ENCODE assay signal across 8 mouse cellular contexts in genomic region chr2:3229060-3229459, GRCm38 (mm10). TPM values are rescaled to one million over a fixed set of nuclear protein-coding genes. Genes with fewer than 3 reads are reported as not detected.
DNase-seq lines count a peak whose midpoint lies in the region; ATAC-seq and TF ChIP-seq lines count a peak whose summit lies in the region.

No protein-coding gene starts in this region.

- no peaks in the 10 kb centered on the region for H3K36me3 ChIP-seq in ES-E14 (ENCODE audit: control insufficient read depth, insufficient read depth, low read length, poor library complexity, severe bottlenecking)
- peaks cover 20% of the 10 kb centered on the region for H3K36me3 ChIP-seq in forebrain, embryonic 14.5 days (ENCODE audit: control insufficient read depth, insufficient read depth, low read length)
- H3K36me3 ChIP-seq in lung, postnatal 0 days (ENCODE audit: insufficient read depth, low read length): no peaks in the 10 kb centered on the region

- ATAC-seq in forebrain, embryonic 14.5 days: peak; percentile 65
- ATAC-seq in lung, postnatal 0 days: peak; percentile 87

- WGBS in forebrain, embryonic 14.5 days: 16% methylated on average over 2 of the region's 2 CpGs
- WGBS in lung, postnatal 0 days: 21% methylated on average over 2 of the region's 2 CpGs

- H3K9me3 ChIP-seq in ES-E14 (ENCODE audit: control insufficient read depth, insufficient read depth, low read depth, low read length): no peaks in the 10 kb centered on the region
- H3K9me3 ChIP-seq in forebrain, embryonic 14.5 days (replicated peaks; ENCODE audit: control insufficient read depth, low read length): no peaks in the 10 kb centered on the region
- no peaks in the 10 kb centered on the region for H3K9me3 ChIP-seq in lung, postnatal 0 days (ENCODE audit: low read length)

- no peak for TF ChIP-seq EP300 in lung, postnatal 0 days (IDR thresholded peaks at IDR 0.05)

- H3K4me1 ChIP-seq in ES-E14 (ENCODE audit: control insufficient read depth in 2 of 2, insufficient read depth in 2 of 2, low read length in 2 of 2, poor library complexity in 1 of 2): no peaks in the 10 kb centered on the region
- H3K4me1 ChIP-seq in forebrain, embryonic 14.5 days (ENCODE audit: control insufficient read depth, insufficient read depth, low read length): no peaks in the 10 kb centered on the region
- H3K4me1 ChIP-seq in lung, postnatal 0 days (ENCODE audit: insufficient read depth, low read depth, low read length): no peaks in the 10 kb centered on the region

- TF ChIP-seq CTCF in brain, embryonic 14.5 days (IDR thresholded peaks at IDR 0.05; ENCODE audit: borderline replicate concordance, extremely low read depth, insufficient read depth, insufficient read length): peak; percentile 78
- peak; percentile 92 for TF ChIP-seq CTCF in lung, postnatal 0 days (IDR thresholded peaks at IDR 0.05)

- in situ Hi-C loops in ES-E14 (cut with MboI; ENCODE audit: low sequenced_read_pairs in 2 of 2, unreplicated experiment in 2 of 2): no loop called here

- H3K27ac ChIP-seq in ES-E14 (ENCODE audit: insufficient read depth, low read depth, low read length, poor library complexity, severe bottlenecking): no peak overlapping the region
- no peak overlapping the region for H3K27ac ChIP-seq in forebrain, embryonic 14.5 days (ENCODE audit: low read depth, low read length)
- H3K27ac ChIP-seq in lung, postnatal 0 days (ENCODE audit: low read length): no peak overlapping the region

- TF ChIP-seq POLR2A in brain, embryonic 14.5 days (IDR thresholded peaks at IDR 0.05; ENCODE audit: borderline replicate concordance, extremely low read depth, insufficient read depth, insufficient read length, poor library complexity, severe bottlenecking): no peak

- no peak overlapping the region for H3K4me2 ChIP-seq in forebrain, embryonic 14.5 days (ENCODE audit: low read length)
- no peak overlapping the region for H3K4me2 ChIP-seq in lung, postnatal 0 days (replicated peaks; ENCODE audit: low read depth, low read length)

- no peaks in the 10 kb centered on the region for H3K27me3 ChIP-seq in forebrain, embryonic 14.5 days (replicated peaks; ENCODE audit: control insufficient read depth, insufficient read depth, low read length)
- no peaks in the 10 kb centered on the region for H3K27me3 ChIP-seq in lung, postnatal 0 days (replicated peaks; ENCODE audit: insufficient read depth, low read length)

- peak; percentile 46 for DNase-seq in ES-E14 (ENCODE audit: low read depth, low spot score)
- peak; percentile 64 for DNase-seq in brain, embryonic 14.5 days (ENCODE audit: low read depth)
- DNase-seq in forebrain, embryonic 14.5 days (ENCODE audit: low spot score): peak; percentile 52
- DNase-seq in heart, postnatal 4 days: peak; percentile 81
- peak; percentile 48 to 87 for DNase-seq in layer of hippocampus, adult 18-20 months (ENCODE audit: low spot score in 2 of 2)
- DNase-seq in lung, postnatal 0 days (ENCODE audit: low spot score): peak; percentile 78
- peak; percentile 32 for DNase-seq in retina, adult 2 months (ENCODE audit: low read depth, low spot score)
- peak; percentile 61 to 73 for DNase-seq in urinary bladder, postnatal 36 days (ENCODE audit: low spot score in 2 of 2)

- no peak overlapping the region for H3K9ac ChIP-seq in ES-E14 (ENCODE audit: insufficient read depth, low read depth, low read length, poor library complexity, severe bottlenecking)
- H3K9ac ChIP-seq in forebrain, embryonic 14.5 days (ENCODE audit: low read length): no peak overlapping the region
- H3K9ac ChIP-seq in lung, postnatal 0 days (replicated peaks; ENCODE audit: low read depth): no peak overlapping the region

- no peak overlapping the region for H3K4me3 ChIP-seq in ES-E14 (ENCODE audit: insufficient read depth in 1 of 2, low read depth in 1 of 2, low read length in 2 of 2, poor library complexity in 1 of 2, severe bottlenecking in 1 of 2)
- H3K4me3 ChIP-seq in forebrain, embryonic 14.5 days (ENCODE audit: low read depth, low read length): no peak overlapping the region
- H3K4me3 ChIP-seq in lung, postnatal 0 days (ENCODE audit: low read depth, low read length): no peak overlapping the region

TF ChIP-seq in ES-E14, 5 proteins besides CTCF, POLR2A, EP300 and RAD21:
- TF ChIP-seq ZC3H11A (IDR thresholded peaks at IDR 0.05; ENCODE audit: borderline replicate concordance, low read depth, low read length) (no peak), CHD2 (IDR thresholded peaks at IDR 0.05; ENCODE audit: low read depth, low read length) (no peak), HCFC1 (IDR thresholded peaks at IDR 0.05; ENCODE audit: borderline replicate concordance, insufficient read depth, low read length) (no peak), ZNF384 (IDR thresholded peaks at IDR 0.05; ENCODE audit: low read depth, low read length) (no peak), MAFK (IDR thresholded peaks at IDR 0.05; ENCODE audit: insufficient read depth, low read depth, low read length) (no peak)

RNA-seq across cellular contexts. Expression of gene Nmt2, which starts 55.0 kb away (rescaled TPM):
- 34.1 and 36.8 TPM in 2 replicates for total RNA-seq in ES-E14 (2012; rRNA removed)
- polyA plus RNA-seq in brain, embryonic 14.5 days (2012; rRNA removed): 32.8 and 44.0 TPM in 2 replicates
- polyA plus RNA-seq in forebrain, embryonic 14.5 days (2014; fragmentation: Nextera tagmentation; extraction: Ambion mirVana): 77.0 and 97.4 TPM in 2 replicates
- 10 to 100 TPM; 19.2 to 19.9 TPM for total RNA-seq in heart, postnatal 4 days (2021)
- total RNA-seq in layer of hippocampus, adult 18-20 months (2021): 10 to 100 TPM; 82.6 to 91.0 TPM
- polyA plus RNA-seq in lung, postnatal 0 days (2015; fragmentation: Nextera tagmentation; extraction: Ambion mirVana): 35.0 and 37.0 TPM in 2 replicates
